Mouse (Mus musculus) liver, postnatal 0 days (tissue): Measurements from ENCODE around the gene Aire.

ENCODE experiments used
- CTCF ChIP-seq: sonication (generic); IDR thresholded peaks from 2 replicates; pipeline ENCODE4 v1.5.1; 2016; ENCODE audit warnings: antibody characterized with exemption, low read depth
- EP300 ChIP-seq: IDR thresholded peaks from 2 replicates; pipeline ENCODE4 v1.6.1; 2016; ENCODE audit warnings: antibody characterized with exemption, low read depth, mild to moderate bottlenecking

DNA sequence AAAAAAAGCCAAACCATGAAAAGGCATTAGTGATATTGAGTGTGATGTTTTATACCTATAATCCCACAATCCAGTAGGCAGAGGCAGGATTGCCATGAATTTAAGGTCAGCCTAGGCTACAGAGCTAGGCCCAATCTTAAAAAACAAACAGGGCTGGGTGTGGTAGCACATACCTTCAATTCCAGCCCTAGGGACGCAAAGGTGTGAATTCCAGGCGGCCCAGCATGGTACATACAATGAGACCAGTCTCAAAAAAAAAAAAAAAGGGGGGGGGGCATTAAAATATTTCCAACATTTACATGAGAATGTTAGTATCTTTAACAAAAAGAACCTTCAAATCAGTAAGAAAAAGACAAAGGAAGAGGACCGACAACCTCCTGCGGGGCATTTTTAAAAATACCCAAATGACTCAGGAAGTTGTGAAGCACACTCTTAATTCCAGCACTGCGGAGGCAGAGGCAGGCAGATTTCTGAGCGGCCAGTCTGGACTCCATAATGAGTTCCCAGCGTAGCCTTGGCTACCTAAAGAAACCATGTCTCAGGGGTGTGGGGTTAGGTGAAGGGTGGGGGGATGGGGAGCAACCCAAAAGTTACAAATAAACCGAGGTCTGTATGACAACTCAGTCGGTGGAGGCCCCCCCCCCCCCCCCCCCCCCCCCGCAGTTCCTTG is 4.8 kb upstream of the Aire start:
- no peak for TF ChIP-seq EP300
- no peak for TF ChIP-seq CTCF
